Mouse (Mus musculus) ES-Bruce4 (cell line): Measurements from ENCODE around the gene Fis1.

Experiments
- CTCF ChIP-seq: IDR thresholded peaks from one replicate; pipeline ENCODE4 v1.8.1; 2011; ENCODE audit warnings: low read depth, low read length
- EP300 ChIP-seq: IDR thresholded peaks from 2 replicates; pipeline ENCODE4 v1.6.1; 2011; ENCODE audit warnings: low read depth, low read length; ENCODE audit not compliant: insufficient read depth
- POLR2A ChIP-seq: IDR thresholded peaks from one replicate; pipeline ENCODE4 v1.8.1; 2011; ENCODE audit warnings: low read length; ENCODE audit not compliant: insufficient read depth

GRCm38 (mm10) chr5:136977769-136978168 is 24.7 kb downstream of the Fis1 start:
- TF ChIP-seq CTCF (no peak), EP300 (no peak), POLR2A (no peak)
